Mouse (Mus musculus): Measurements from ENCODE around the gene Glce.

- TF ChIP-seq MAX (IDR thresholded peaks at IDR 0.05; ENCODE audit: low read depth) = no peak
- TF ChIP-seq POLR2A (IDR thresholded peaks at IDR 0.05; ENCODE audit: insufficient read length, low read depth) = no peak
- no peak for TF ChIP-seq TCF3 (IDR thresholded peaks at IDR 0.05; ENCODE audit: insufficient read length, low read depth)
- no peak for TF ChIP-seq USF1 (IDR thresholded peaks at IDR 0.05; ENCODE audit: low read depth)
- no peak for TF ChIP-seq TCF12 (IDR thresholded peaks at IDR 0.05; ENCODE audit: insufficient read depth, poor library complexity, severe bottlenecking)
- no peak for TF ChIP-seq MYOD1 (IDR thresholded peaks at IDR 0.05; ENCODE audit: control insufficient read depth in 1 of 3, insufficient read length in 2 of 3, low read depth in 2 of 3)
- TF ChIP-seq POLR2AphosphoS2 (IDR thresholded peaks at IDR 0.05; ENCODE audit: insufficient read length, low read depth) = no peak
- TF ChIP-seq SRF (IDR thresholded peaks at IDR 0.05; ENCODE audit: control insufficient read depth, insufficient read length, low read depth) = no peak
Observed at GRCm38 (mm10) chr9:62025056-62025455, 97.4 kb downstream of the Glce start.

All from myocyte (in vitro differentiated cells).